Mouse (Mus musculus) heart, embryonic 12.5 days (tissue): ENCODE measurements at regions not wholly inside any gene's neighbourhood (a gene's known extent, or its start where the extent isn't known, plus 50 kb on each side); places are given as distances from the start of the nearest gene placed in this dataset.
A peak's percentile ranks its signal among the peaks of the same experiment; 100 is the strongest.

Source experiments
- ATAC-seq: fragments of 200-750 bp; cut with Nextera tagmentation; 2 replicates; pipeline ENCODE4 v1.8.0; 2017; ENCODE audit warnings: moderate TSS enrichment, moderate library complexity; ENCODE audit not compliant: insufficient number of reproducible peaks, low FRiP score
- H3K27ac ChIP-seq: fragments of 300-500 bp; sonication (generic); 2 replicates; pipeline ENCODE4 v1.5.1; 2016; ENCODE audit warnings: mild to moderate bottlenecking, moderate library complexity; ENCODE audit not compliant: poor library complexity, severe bottlenecking
- H3K27me3 ChIP-seq: fragments of 300-500 bp; sonication (generic); replicated peaks from 2 replicates; pipeline ENCODE4 v1.6.1; 2016; ENCODE audit warnings: mild to moderate bottlenecking, moderate library complexity
- H3K36me3 ChIP-seq: fragments of 300-500 bp; sonication (generic); 2 replicates; pipeline ENCODE4 v1.6.1; 2016; ENCODE audit warnings: mild to moderate bottlenecking, moderate library complexity
- H3K4me1 ChIP-seq: fragments of 300-500 bp; sonication (generic); replicated peaks from 2 replicates; pipeline ENCODE4 v1.6.1; 2016; ENCODE audit warnings: mild to moderate bottlenecking
- H3K4me2 ChIP-seq: fragments of 300-500 bp; sonication (generic); 2 replicates; pipeline ENCODE4 v1.6.1; 2016; ENCODE audit warnings: mild to moderate bottlenecking, moderate library complexity
- H3K4me3 ChIP-seq: fragments of 300-500 bp; sonication (generic); 2 replicates; pipeline ENCODE4 v1.5.1; 2016; ENCODE audit warnings: mild to moderate bottlenecking
- H3K9ac ChIP-seq: fragments of 300-500 bp; sonication (generic); 2 replicates; pipeline ENCODE4 v1.6.1; 2016; ENCODE audit warnings: mild to moderate bottlenecking, moderate library complexity
- H3K9me3 ChIP-seq: fragments of 300-500 bp; sonication (generic); replicated peaks from 2 replicates; pipeline ENCODE4 v1.6.1; 2016; ENCODE audit warnings: mild to moderate bottlenecking, moderate library complexity
- WGBS: fragments of 180-500 bp; shearing (Covaris S2); methylation state at CpG from one replicate; pipeline ENCODE4 v1.1.7; 2016; 5-methylcytosine and 5-hydroxymethylcytosine counted together

DNA sequence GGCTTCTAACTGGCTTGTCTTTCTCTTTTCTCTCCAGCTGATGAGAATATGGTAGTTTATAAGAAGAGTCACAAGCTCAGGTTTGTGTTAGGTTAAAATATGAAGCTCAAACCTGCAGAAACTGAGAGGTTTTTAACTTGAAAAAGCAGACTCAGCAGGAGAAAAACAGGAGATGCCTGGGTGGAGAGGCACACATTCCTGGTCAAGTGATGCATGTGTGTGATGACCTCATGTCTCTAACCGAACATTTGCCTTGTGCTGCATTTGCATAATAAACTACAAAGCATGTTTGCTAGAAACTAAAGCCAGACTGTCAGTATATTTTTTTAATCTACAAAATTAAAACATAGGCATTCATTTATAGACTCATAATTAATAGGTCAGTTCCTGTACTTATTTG lies 182.2 kb upstream of the Ctso start:
- H3K27me3 ChIP-seq: no peaks in the 10 kb centered on the region
- no peak overlapping the region for H3K27ac ChIP-seq
- H3K9me3 ChIP-seq: no peaks in the 10 kb centered on the region
- no peak overlapping the region for H3K9ac ChIP-seq
- ATAC-seq: no peak
- WGBS: 33% methylated on average over 1 of the region's 1 CpGs
- no peak overlapping the region for H3K4me3 ChIP-seq
- H3K4me1 ChIP-seq: no peaks in the 10 kb centered on the region
- no peak overlapping the region for H3K4me2 ChIP-seq
- no peaks in the 10 kb centered on the region for H3K36me3 ChIP-seq

DNA sequence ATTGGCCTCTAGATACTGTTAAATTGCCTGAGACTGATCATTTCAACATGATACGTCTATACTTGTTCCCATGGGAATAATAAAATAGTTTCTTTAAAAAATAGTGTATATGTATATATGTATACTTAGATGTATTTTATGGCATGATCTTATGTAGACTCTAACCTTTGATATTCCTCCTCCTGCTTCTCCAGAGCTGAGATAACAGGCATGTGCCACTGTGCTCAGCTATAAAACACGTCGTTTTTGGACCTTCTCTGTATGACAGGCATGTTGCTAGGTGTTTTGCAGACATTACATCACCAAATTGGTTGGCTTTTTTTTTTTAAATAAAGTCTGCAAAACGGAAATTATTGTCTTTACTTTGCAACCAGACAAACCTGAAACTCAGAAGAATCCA lies 179.4 kb upstream of the Ctso start:
- no peak for ATAC-seq
- no peak overlapping the region for H3K4me3 ChIP-seq
- H3K9me3 ChIP-seq: no peaks in the 10 kb centered on the region
- WGBS: 62% methylated on average over 4 of the region's 4 CpGs
- no peak overlapping the region for H3K27ac ChIP-seq
- H3K4me2 ChIP-seq: no peak overlapping the region
- no peaks in the 10 kb centered on the region for H3K36me3 ChIP-seq
- H3K4me1 ChIP-seq: no peaks in the 10 kb centered on the region
- no peak overlapping the region for H3K9ac ChIP-seq
- H3K27me3 ChIP-seq: no peaks in the 10 kb centered on the region

DNA sequence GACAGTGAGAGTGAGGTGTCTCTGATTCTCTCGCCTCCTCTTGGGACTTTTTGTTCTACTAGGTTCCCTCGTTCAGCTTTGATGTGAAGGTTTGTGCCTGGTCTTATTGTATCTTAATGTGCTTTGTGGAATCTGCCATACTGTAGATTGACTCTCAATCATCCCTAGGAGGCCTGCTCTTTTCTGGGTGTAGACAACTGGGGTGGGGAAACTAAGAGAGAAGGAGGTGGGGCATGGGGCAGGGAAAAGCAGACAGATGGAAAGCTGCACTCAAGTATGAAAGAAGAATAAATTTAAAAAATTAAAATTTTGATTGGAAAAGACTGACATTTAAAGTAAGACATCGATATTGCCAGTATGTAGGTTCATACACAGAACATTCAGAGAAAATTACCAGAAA lies 172.0 kb upstream of the Ctso start:
- Histone ChIP-seq H3K27ac (no peak overlapping the region), H3K9me3 (no peaks in the 10 kb centered on the region), H3K4me3 (no peak overlapping the region), H3K4me1 (no peaks in the 10 kb centered on the region), H3K9ac (no peak overlapping the region), H3K36me3 (no peaks in the 10 kb centered on the region), H3K4me2 (no peak overlapping the region), H3K27me3 (no peaks in the 10 kb centered on the region)
- no peak for ATAC-seq
- WGBS: 83% methylated on average over 3 of the region's 3 CpGs

DNA sequence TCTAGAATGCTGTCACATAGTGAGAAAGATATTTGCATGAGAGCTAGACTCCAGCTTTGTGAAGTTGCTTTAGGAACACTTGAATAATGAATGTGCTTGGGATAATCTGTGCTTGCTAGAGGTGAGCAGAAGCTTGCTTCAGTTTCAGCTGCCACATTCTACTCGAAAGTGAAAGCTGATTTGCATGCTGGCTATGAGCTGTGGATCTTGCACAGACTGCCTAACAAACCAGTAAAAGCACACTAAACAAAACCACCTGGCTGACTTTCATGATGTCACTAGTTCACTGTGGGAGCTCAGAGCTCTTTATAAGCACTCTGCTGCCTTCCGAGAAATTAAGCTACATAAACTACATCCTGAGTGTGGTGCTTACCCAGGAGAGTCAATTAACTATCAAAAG lies 171.5 kb upstream of the Ctso start:
- H3K27me3 ChIP-seq: no peaks in the 10 kb centered on the region
- no peak overlapping the region for H3K27ac ChIP-seq
- 57% methylated on average over 2 of the region's 2 CpGs for WGBS
- H3K36me3 ChIP-seq: no peaks in the 10 kb centered on the region
- no peak overlapping the region for H3K9ac ChIP-seq
- no peak overlapping the region for H3K4me3 ChIP-seq
- no peaks in the 10 kb centered on the region for H3K4me1 ChIP-seq
- no peaks in the 10 kb centered on the region for H3K9me3 ChIP-seq
- no peak for ATAC-seq
- no peak overlapping the region for H3K4me2 ChIP-seq

DNA sequence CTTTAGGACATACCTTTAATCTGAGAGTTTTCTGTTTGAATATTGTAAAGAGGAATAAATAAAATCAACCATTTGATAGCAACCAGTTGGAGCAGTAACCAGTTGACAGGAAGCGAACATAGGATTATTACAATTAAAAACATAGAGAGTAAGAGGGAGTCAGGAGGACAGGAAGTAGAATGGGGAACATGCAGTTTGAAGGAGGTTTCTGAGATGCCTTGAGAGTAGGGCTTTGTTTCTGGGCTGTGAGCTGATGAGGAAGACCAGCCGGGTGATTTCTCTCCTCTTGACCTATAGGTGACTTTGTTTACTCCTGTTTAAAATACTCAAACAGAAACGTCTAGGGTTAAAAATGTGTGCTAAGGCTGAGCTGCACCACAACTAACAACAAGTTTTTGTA lies 160.6 kb upstream of the Ctso start:
- no peaks in the 10 kb centered on the region for H3K36me3 ChIP-seq
- H3K9me3 ChIP-seq: no peaks in the 10 kb centered on the region
- 65% methylated on average over 3 of the region's 3 CpGs for WGBS
- no peak overlapping the region for H3K4me2 ChIP-seq
- no peaks in the 10 kb centered on the region for H3K27me3 ChIP-seq
- no peak overlapping the region for H3K4me3 ChIP-seq
- H3K27ac ChIP-seq: no peak overlapping the region
- no peak for ATAC-seq
- H3K4me1 ChIP-seq: no peaks in the 10 kb centered on the region
- no peak overlapping the region for H3K9ac ChIP-seq

DNA sequence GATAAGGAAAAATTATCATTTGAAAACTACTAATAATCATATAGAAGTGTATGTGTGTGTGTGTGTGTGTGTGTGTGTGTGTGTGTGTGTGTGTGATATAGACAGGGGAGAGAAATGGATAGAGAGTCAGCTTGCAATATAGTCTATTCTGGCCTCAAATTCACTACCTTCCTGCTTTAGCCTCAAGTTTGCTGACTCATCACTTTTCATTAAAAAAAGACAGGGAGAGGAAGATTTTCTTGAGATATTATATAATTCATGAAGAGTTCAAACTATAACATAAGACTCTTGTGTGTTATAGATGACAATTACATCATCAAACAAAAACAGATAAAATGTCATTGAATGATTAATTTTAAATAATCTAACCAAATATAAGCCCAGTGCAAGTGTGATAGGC lies 159.4 kb upstream of the Ctso start:
- ATAC-seq: no peak
- Histone ChIP-seq H3K27ac (no peak overlapping the region), H3K9me3 (no peaks in the 10 kb centered on the region)

DNA sequence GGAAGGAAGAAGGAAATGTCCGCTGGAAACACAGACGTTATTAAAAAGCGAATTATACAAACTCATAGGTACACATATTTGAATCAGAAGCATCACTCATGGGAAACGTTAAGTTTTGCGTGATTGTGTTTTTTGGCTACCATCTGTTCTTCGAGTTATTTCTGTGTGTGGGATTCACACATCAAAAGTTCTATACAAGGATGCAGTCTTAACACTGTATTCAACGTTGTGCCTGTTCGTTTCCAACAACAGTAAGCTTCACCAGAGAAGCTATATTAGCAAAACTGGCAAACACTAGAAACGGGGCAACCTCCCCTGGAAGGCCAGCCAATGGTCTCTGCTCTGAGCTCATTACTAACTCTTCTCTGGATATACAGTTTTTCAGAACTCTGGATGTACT lies 150.3 kb upstream of the Ctso start:
- no peak for ATAC-seq
- H3K9ac ChIP-seq: no peak overlapping the region
- no peaks in the 10 kb centered on the region for H3K4me1 ChIP-seq
- H3K36me3 ChIP-seq: no peaks in the 10 kb centered on the region
- WGBS: 77% methylated on average over 9 of the region's 9 CpGs
- H3K4me2 ChIP-seq: no peak overlapping the region
- H3K4me3 ChIP-seq: no peak overlapping the region
- no peak overlapping the region for H3K27ac ChIP-seq
- no peaks in the 10 kb centered on the region for H3K9me3 ChIP-seq
- no peaks in the 10 kb centered on the region for H3K27me3 ChIP-seq

More for the DNA sequence above, 159.4 kb upstream of the Ctso start:
- Histone ChIP-seq H3K4me3 (no peak overlapping the region), H3K36me3 (no peaks in the 10 kb centered on the region), H3K4me1 (no peaks in the 10 kb centered on the region), H3K27me3 (no peaks in the 10 kb centered on the region), H3K9ac (no peak overlapping the region), H3K4me2 (no peak overlapping the region)

DNA sequence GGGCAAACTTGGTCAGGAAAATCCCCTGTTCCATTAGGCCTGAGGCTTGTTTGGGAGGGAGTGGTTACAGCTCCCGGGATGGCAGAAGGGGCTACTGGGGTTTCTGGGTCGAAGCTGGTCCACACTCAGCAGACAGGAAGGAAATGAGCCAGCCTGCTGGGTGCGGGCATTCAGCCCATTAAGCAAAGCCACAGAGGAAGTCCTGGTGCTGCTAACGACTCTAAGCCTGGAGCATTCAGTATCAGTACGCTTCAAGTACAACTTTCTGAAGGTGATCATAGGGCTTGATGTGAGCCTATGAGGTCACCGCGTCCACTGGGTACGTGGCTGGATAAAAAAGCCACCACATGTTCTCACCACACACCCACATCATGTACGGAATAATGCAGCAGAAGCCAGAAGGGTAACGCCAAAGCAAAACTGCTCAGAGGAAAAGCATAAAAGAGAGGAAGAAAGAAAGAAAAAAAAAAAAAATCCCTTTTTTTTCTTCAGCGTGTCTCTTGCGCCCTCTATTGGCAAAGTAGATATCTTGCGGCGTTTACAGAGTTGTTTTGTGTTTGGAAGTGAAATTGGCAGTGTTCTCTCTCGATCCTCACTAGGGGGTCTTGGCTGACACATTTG lies 149.4 kb upstream of the Ctso start:
- Histone ChIP-seq H3K27ac (no peak overlapping the region), H3K9ac (no peak overlapping the region), H3K27me3 (no peaks in the 10 kb centered on the region), H3K36me3 (no peaks in the 10 kb centered on the region), H3K4me1 (no peaks in the 10 kb centered on the region), H3K9me3 (no peaks in the 10 kb centered on the region), H3K4me3 (peak overlapping the region; percentile 28; the same call in 1 of the 2 replicates), H3K4me2 (peak overlapping the region; percentile 58)
- 29% methylated on average over 15 of the region's 15 CpGs for WGBS
- no peak for ATAC-seq

DNA sequence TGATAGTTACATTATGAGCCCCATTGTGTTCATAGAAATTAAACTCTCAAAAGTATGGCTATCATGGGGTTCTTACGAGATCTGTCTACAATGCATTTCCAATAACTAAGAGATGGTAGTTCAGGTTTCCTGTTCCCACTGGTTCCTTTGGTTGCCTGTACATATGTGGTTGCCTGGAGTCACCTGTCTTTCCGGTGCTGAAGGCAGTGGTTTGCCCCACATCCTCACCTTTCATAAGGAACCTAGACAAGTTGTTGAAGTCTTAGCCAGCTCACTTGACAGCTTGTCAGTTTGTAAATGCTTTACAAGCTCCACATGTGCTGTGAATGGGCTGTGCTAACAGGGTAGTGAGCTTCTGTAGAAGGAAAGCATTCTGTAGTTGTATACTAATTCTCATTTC lies 143.5 kb upstream of the Ctso start:
- H3K27me3 ChIP-seq: no peaks in the 10 kb centered on the region
- H3K4me1 ChIP-seq: no peaks in the 10 kb centered on the region
- no peak overlapping the region for H3K27ac ChIP-seq
- H3K4me2 ChIP-seq: no peak overlapping the region
- H3K9me3 ChIP-seq: no peaks in the 10 kb centered on the region
- H3K9ac ChIP-seq: no peak overlapping the region
- no peaks in the 10 kb centered on the region for H3K36me3 ChIP-seq
- 84% methylated on average over 2 of the region's 2 CpGs for WGBS
- ATAC-seq: no peak
- no peak overlapping the region for H3K4me3 ChIP-seq

DNA sequence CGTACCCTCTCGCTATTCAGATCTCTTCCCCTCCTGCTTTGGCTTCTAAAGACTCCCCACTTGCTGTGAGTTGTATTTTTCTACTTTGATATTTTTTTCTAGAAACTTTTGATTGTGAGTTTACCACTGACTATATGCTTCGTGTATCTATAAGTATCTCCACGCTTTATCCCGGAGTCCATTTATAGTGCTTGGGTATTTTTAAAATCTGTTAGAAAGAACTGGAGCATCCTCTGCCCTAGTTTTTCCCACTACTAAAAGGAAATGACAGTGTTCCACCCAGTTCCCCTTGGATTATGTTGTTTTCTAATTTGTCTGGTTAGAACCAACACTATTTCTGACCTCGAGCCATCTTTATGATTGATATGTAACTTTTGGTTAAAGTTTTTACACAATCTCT lies 142.7 kb upstream of the Ctso start:
- 84% methylated on average over 6 of the region's 6 CpGs for WGBS
- Histone ChIP-seq H3K9me3 (no peaks in the 10 kb centered on the region), H3K36me3 (no peaks in the 10 kb centered on the region), H3K4me1 (no peaks in the 10 kb centered on the region), H3K4me2 (no peak overlapping the region), H3K4me3 (no peak overlapping the region), H3K9ac (no peak overlapping the region), H3K27ac (no peak overlapping the region), H3K27me3 (no peaks in the 10 kb centered on the region)
- ATAC-seq: no peak

DNA sequence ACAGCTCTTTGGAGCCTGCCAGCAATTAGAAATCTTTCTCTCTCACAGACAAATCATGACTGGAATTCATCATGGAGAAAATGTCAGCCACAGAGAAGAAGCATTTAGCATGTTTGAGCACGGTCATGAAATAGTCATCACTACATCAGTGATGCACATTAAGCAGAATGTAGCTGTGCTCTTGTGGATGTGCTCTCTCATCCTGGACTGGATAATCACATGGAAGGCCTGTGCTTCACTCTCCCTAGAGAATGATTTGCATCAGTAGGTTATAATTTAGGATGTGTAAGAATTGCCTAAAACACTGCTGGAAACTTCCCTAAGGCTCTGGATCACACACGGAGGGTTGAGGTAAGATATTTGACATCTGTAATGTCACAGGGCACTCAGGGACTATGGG lies 130.3 kb upstream of the Ctso start:
- Histone ChIP-seq H3K27me3 (no peaks in the 10 kb centered on the region), H3K4me1 (no peaks in the 10 kb centered on the region), H3K27ac (no peak overlapping the region), H3K4me2 (no peak overlapping the region), H3K9me3 (no peaks in the 10 kb centered on the region), H3K36me3 (no peaks in the 10 kb centered on the region), H3K9ac (no peak overlapping the region), H3K4me3 (no peak overlapping the region)
- no peak for ATAC-seq
- 75% methylated on average over 2 of the region's 2 CpGs for WGBS

DNA sequence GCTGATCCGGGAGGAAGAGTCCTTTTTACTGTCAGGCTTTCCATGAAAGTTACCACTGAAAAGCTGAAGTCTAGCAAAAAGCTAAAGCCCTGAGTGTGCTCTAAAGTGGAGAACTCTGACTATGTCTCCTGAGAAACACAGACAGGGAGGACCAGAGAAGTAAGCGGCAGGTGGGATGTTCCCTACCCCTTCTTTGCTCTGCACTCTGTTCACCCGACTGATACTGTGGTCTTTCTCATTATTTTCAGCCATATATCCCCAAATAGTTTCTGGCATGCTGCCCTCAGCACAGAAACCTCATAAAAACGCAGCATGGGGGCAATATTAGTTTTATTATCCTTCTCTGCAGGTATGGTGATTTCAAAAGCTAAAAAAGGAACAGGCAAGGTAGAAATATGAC lies 126.7 kb upstream of the Ctso start:
- no peaks in the 10 kb centered on the region for H3K9me3 ChIP-seq
- H3K27ac ChIP-seq: no peak overlapping the region
- H3K4me3 ChIP-seq: no peak overlapping the region
- 70% methylated on average over 4 of the region's 4 CpGs for WGBS
- H3K9ac ChIP-seq: no peak overlapping the region
- no peak for ATAC-seq
- no peaks in the 10 kb centered on the region for H3K27me3 ChIP-seq
- H3K4me2 ChIP-seq: no peak overlapping the region
- no peaks in the 10 kb centered on the region for H3K36me3 ChIP-seq
- no peaks in the 10 kb centered on the region for H3K4me1 ChIP-seq
